Mouse (Mus musculus) ES-Bruce4 (cell line): ENCODE results near the gene Zmynd19.

ENCODE experiments used
- CTCF ChIP-seq: IDR thresholded peaks from one replicate; pipeline ENCODE4 v1.8.1; 2011; ENCODE audit warnings: low read depth, low read length
- EP300 ChIP-seq: IDR thresholded peaks from 2 replicates; pipeline ENCODE4 v1.6.1; 2011; ENCODE audit warnings: low read depth, low read length; ENCODE audit not compliant: insufficient read depth
- POLR2A ChIP-seq: IDR thresholded peaks from one replicate; pipeline ENCODE4 v1.8.1; 2011; ENCODE audit warnings: low read length; ENCODE audit not compliant: insufficient read depth

DNA sequence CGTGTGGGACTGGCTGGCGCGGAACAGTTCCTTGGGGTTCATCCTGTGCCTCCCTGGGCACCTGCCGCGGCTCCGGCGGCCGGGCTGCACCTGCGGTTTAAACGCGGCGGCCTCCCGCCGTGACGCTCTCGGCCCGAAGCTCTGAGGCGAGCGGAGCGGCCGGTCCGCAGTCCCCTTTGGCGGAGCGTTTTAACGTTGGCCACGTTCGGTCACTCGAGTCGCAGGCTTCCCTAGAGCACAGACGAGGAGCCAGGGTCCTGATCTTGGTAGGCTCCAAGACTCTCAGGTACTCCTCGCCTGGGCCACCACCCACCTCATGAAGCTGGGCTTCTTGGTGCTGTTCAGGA, 570 bp downstream of the Zmynd19 start:
- TF ChIP-seq CTCF (no peak), POLR2A (no peak), EP300 (no peak)
